Mouse (Mus musculus): Measurements from ENCODE around the gene Olfr435.

DNA sequence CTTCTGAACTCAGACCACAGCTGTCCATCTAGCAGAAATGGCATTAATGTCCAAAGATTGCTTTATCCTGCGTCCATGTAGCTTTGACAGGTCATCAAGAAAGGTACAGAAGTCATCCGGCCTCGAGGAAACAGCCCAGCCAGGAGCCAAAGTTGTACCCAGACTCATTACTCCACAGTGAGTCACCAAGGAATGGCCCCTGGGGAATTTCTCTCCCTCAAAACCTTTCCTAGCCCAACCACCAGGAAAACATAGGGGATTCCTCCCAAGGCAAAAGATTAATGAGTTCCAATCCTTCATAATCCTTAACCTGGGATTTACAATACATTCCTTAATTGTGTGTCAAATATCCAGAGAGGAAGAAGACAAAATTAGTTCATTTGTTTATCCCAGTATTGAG, 50.5 kb downstream of the Olfr435 start:
- TF ChIP-seq CTCF (IDR thresholded peaks at IDR 0.05; ENCODE audit: borderline replicate concordance, insufficient read depth, low read length), result no peak
- no peak for TF ChIP-seq POLR2A (IDR thresholded peaks at IDR 0.05; ENCODE audit: low read depth, low read length)
